Mouse (Mus musculus) left cerebral cortex, adult 2 months (tissue): ENCODE measurements around the gene Il1rapl2. TPM values are rescaled to one million over a fixed set of nuclear protein-coding genes. Genes with fewer than 3 reads are reported as not detected.

Experiments
- DNase-seq, 2 experiments: peaks; one replicate each; pipeline ENCODE4 v3.0.0; 2021 to 2022; ENCODE audit warnings: low spot score in 2 of 2, mixed read lengths in 1 of 2; ENCODE audit errors: extremely low spot score in 1 of 2
- H3K27ac ChIP-seq: fragments of 200-600 bp; 2 replicates; pipeline ENCODE4 v1.8.1; 2022
- H3K4me3 ChIP-seq: fragments of 200-600 bp; 2 replicates; pipeline ENCODE4 v1.8.1; 2022
- CTCF ChIP-seq: fragments of 200-600 bp; IDR thresholded peaks from 2 replicates; pipeline ENCODE4 v1.8.1; 2022; ENCODE audit warnings: antibody characterized with exemption, mild to moderate bottlenecking, moderate library complexity
- intact Hi-C: fragments of 180-260 bp; cut with DNase I; formaldehyde crosslinking; loops from one replicate; pipeline ENCODE4 v1.15.1; 2025
- total RNA-seq, 2 experiments: library from RNA; stranded (reverse); gene quantifications; 2 replicates each; pipeline ENCODE4 v1.2.3; 2021

The Il1rapl2 gene
- total RNA-seq, 2 experiments from 2014 or later = 6.2 to 7.2 TPM

- intact Hi-C loops = no loop called here
- Histone ChIP-seq H3K27ac (no peak overlapping the region), H3K4me3 (no peak overlapping the region)
- no peak for DNase-seq
- no peak for TF ChIP-seq CTCF
These were observed 863.4 kb downstream of the Il1rapl2 start for GRCm38 (mm10) chrX:138433794-138434193.

GRCm38 (mm10) chrX:138437939-138438338 lies 867.5 kb downstream of the Il1rapl2 start:
- no peak for DNase-seq
- no peak overlapping the region for H3K27ac ChIP-seq
- no peak for TF ChIP-seq CTCF
- H3K4me3 ChIP-seq = no peak overlapping the region
- intact Hi-C loops = no loop called here

- DNase-seq = no peak
- Histone ChIP-seq H3K27ac (no peak overlapping the region), H3K4me3 (no peak overlapping the region)
- TF ChIP-seq CTCF = no peak
- intact Hi-C loops = no loop called here
These were observed 879.4 kb downstream of the Il1rapl2 start for GRCm38 (mm10) chrX:138449856-138450255.

GRCm38 (mm10) chrX:138478488-138478887 lies 908.1 kb downstream of the Il1rapl2 start:
- no peak for TF ChIP-seq CTCF
- intact Hi-C loops = no loop called here
- DNase-seq = no peak
- no peak overlapping the region for H3K4me3 ChIP-seq
- no peak overlapping the region for H3K27ac ChIP-seq

GRCm38 (mm10) chrX:138500510-138500909 lies 930.1 kb downstream of the Il1rapl2 start:
- no peak for TF ChIP-seq CTCF
- Histone ChIP-seq H3K27ac (no peak overlapping the region), H3K4me3 (no peak overlapping the region)
- no peak for DNase-seq
- intact Hi-C loops = no loop called here

GRCm38 (mm10) chrX:138505049-138505448 lies 934.6 kb downstream of the Il1rapl2 start:
- Histone ChIP-seq H3K27ac (no peak overlapping the region), H3K4me3 (no peak overlapping the region)
- intact Hi-C loops = no loop called here
- no peak for DNase-seq
- TF ChIP-seq CTCF = no peak

GRCm38 (mm10) chrX:138620106-138620505 lies 1049.7 kb downstream of the Il1rapl2 start:
- TF ChIP-seq CTCF = no peak
- Histone ChIP-seq H3K4me3 (no peak overlapping the region), H3K27ac (no peak overlapping the region)
- intact Hi-C loops = no loop called here
- no peak for DNase-seq

- intact Hi-C loops = no loop called here
- H3K4me3 ChIP-seq = no peak overlapping the region
- no peak for TF ChIP-seq CTCF
- no peak overlapping the region for H3K27ac ChIP-seq
- no peak for DNase-seq
These were observed 1054.9 kb downstream of the Il1rapl2 start for GRCm38 (mm10) chrX:138625311-138625710.

GRCm38 (mm10) chrX:138722372-138722771 lies 1152.0 kb downstream of the Il1rapl2 start:
- TF ChIP-seq CTCF = no peak
- intact Hi-C loops = no loop called here
- H3K4me3 ChIP-seq = no peak overlapping the region
- DNase-seq = no peak
- no peak overlapping the region for H3K27ac ChIP-seq

DNA sequence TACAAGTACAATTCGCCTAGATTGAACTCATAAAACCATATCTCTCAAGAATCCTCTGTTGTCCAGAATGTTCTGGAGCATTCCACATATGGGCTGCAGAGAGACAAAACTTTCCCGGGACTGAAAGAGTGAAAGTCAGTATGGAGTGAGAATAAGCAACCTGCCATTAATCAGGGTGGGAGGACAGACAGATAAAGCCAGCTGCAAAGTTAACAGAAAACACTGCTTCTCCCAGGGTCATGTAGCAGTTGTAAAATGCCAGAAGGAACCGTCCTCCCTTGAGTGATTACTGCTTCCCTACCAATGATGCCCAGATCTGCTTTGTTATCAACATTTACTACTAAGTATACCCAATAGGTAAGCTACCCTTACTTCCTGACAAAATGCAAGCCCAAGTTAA lies 1230.5 kb downstream of the Il1rapl2 start:
- DNase-seq = no peak
- Histone ChIP-seq H3K4me3 (no peak overlapping the region), H3K27ac (no peak overlapping the region)
- intact Hi-C loops = no loop called here
- TF ChIP-seq CTCF = no peak

- DNase-seq = no peak
- intact Hi-C loops = no loop called here
- TF ChIP-seq CTCF = no peak
- Histone ChIP-seq H3K4me3 (no peak overlapping the region), H3K27ac (no peak overlapping the region)
These were observed 1261.5 kb downstream of the Il1rapl2 start for GRCm38 (mm10) chrX:138831876-138832275.

GRCm38 (mm10) chrX:138833894-138834293 lies 1263.5 kb downstream of the Il1rapl2 start:
- intact Hi-C loops = no loop called here
- TF ChIP-seq CTCF = no peak

GRCm38 (mm10) chrX:138838381-138838780 lies 1268.0 kb downstream of the Il1rapl2 start:
- DNase-seq = no peak
- no peak overlapping the region for H3K4me3 ChIP-seq
- TF ChIP-seq CTCF = no peak
- intact Hi-C loops = no loop called here
- no peak overlapping the region for H3K27ac ChIP-seq

More at GRCm38 (mm10) chrX:138833894-138834293, 1263.5 kb downstream of the Il1rapl2 start:
- Histone ChIP-seq H3K27ac (no peak overlapping the region), H3K4me3 (no peak overlapping the region)
- no peak for DNase-seq
